Mouse (Mus musculus) cerebellum, adult 2 months (tissue): Measurements from ENCODE around the gene Pradc1. TPM values are rescaled to one million over a fixed set of nuclear protein-coding genes. Genes with fewer than 3 reads are reported as not detected.
"Not testable (repeated sequence)": the region's sequence is repeated elsewhere in the genome, so short reads cannot be mapped to it uniquely, and the experiment has no call there.

Source experiments
- DNase-seq, 2 experiments: peaks; one replicate each; pipeline ENCODE4 v3.0.0; 2021
- H3K27ac ChIP-seq: fragments of 200-500 bp; 2 replicates; pipeline ENCODE4 v1.5.1; 2012; ENCODE audit warnings: low read length, control low read depth, inconsistent platforms; ENCODE audit not compliant: insufficient read depth
- H3K27me3 ChIP-seq: fragments of 200-500 bp; 2 replicates; pipeline ENCODE4 v1.6.1; 2012; ENCODE audit warnings: inconsistent platforms, mild to moderate bottlenecking, low read length, moderate library complexity; ENCODE audit not compliant: control insufficient read depth, insufficient read depth
- H3K4me1 ChIP-seq: fragments of 200-500 bp; 2 replicates; pipeline ENCODE4 v1.6.1; 2011; ENCODE audit warnings: low read length; ENCODE audit not compliant: control insufficient read depth, insufficient read depth
- H3K4me3 ChIP-seq: fragments of 200-500 bp; replicated peaks from 2 replicates; pipeline ENCODE3; 2011; ENCODE audit warnings: mild to moderate bottlenecking, low read depth, low read length, control low read depth; ENCODE audit not compliant: insufficient read depth
- CTCF ChIP-seq: fragments of 200-500 bp; IDR thresholded peaks from 2 replicates; pipeline ENCODE4 v1.5.1; 2011; ENCODE audit warnings: low read depth, mild to moderate bottlenecking, control low read depth, low read length, moderate library complexity, borderline replicate concordance; ENCODE audit not compliant: insufficient read depth
- POLR2A ChIP-seq: fragments of 200-500 bp; IDR thresholded peaks from 2 replicates; pipeline ENCODE4 v1.6.1; 2011; ENCODE audit warnings: low read length, control low read depth, borderline replicate concordance; ENCODE audit not compliant: insufficient read depth
- WGBS: fragments of 180-500 bp; shearing (Covaris S2); methylation state at CpG from one replicate; pipeline ENCODE4 v1.1.7; 2018; 5-methylcytosine and 5-hydroxymethylcytosine counted together
- polyA plus RNA-seq: library from polyadenylated mRNA; depleted of rRNA; stranded (reverse); fragments of >200 nt; gene quantifications from 2 replicates; pipeline ENCODE4 v1.2.3, GENCODE M21; 2012

Pradc1 gene
- polyA plus RNA-seq, 1 experiment, result 21.2 TPM

DNA sequence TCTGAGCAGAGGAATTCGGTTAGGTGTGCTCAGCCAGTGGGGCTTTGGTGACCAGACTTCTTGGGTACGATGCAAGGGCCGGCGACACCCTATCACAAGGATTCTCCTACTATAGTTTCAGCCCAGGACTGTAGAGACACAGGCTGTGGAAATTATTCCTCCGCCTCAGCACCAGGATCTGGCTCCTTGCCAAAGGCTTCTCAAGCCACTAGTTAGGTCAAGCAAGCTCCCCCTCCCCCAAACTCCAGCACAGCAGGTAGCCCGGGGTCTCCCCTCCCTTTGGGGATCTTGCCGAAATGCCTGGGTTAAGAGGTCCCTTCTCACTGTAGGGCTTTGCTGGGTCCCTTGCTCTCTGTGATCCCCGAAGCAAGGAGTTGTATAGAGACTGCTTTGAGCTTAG is 20.2 kb upstream of the Pradc1 start:
- 54% methylated on average over 8 of the region's 8 CpGs for WGBS
- no peaks in the 10 kb centered on the region for H3K4me1 ChIP-seq
- TF ChIP-seq CTCF (no peak), POLR2A (no peak)
- DNase-seq, result no peak
- no peak overlapping the region for H3K4me3 ChIP-seq
- no peaks in the 10 kb centered on the region for H3K27me3 ChIP-seq
- H3K27ac ChIP-seq, result no peak overlapping the region

- Histone ChIP-seq H3K4me3 (no peak overlapping the region), H3K27ac (no peak overlapping the region), H3K4me1 (no peaks in the 10 kb centered on the region), H3K27me3 (no peaks in the 10 kb centered on the region)
- TF ChIP-seq CTCF, result no peak
- no peak for TF ChIP-seq POLR2A
- DNase-seq, result no peak
- 46% methylated on average over 5 of the region's 5 CpGs for WGBS
Observed at GRCm38 (mm10) chr6:85469660-85470430, 18.1 kb upstream of the Pradc1 start.

GRCm38 (mm10) chr6:85465381-85465780 is 13.6 kb upstream of the Pradc1 start:
- H3K4me3 ChIP-seq, result no peak overlapping the region
- H3K27me3 ChIP-seq, result no peaks in the 10 kb centered on the region
- H3K27ac ChIP-seq, result no peak overlapping the region
- no peak for TF ChIP-seq POLR2A
- peak; percentile 45; the same call in 1 of the 2 replicates for TF ChIP-seq CTCF
- peak in 1 of 2 experiments; percentile 31 for DNase-seq
- no peaks in the 10 kb centered on the region for H3K4me1 ChIP-seq

DNA sequence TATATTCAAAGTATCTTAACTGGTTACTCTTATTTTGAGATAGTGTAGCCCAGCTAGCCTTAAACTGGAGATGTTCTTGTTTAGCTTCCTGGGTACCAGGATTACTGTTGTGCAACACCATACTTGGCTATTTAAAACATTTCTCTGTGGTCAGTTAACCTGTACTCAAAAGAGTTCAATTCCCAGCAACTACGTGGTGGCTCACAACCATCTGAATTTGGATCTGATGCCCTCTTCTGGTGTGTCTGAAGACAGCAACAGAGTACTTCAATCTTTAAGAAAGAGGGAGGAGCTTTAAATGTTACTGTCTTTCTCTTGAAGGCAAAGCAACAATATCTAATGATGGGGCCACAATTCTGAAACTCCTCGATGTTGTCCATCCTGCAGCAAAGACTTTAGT is 7.9 kb upstream of the Pradc1 start:
- no peaks in the 10 kb centered on the region for H3K27me3 ChIP-seq
- DNase-seq, result no peak
- no peaks in the 10 kb centered on the region for H3K4me1 ChIP-seq
- H3K4me3 ChIP-seq, result no peak overlapping the region
- 87% methylated on average over 2 of the region's 2 CpGs for WGBS
- H3K27ac ChIP-seq, result no peak overlapping the region
- TF ChIP-seq POLR2A (no peak), CTCF (no peak)

DNA sequence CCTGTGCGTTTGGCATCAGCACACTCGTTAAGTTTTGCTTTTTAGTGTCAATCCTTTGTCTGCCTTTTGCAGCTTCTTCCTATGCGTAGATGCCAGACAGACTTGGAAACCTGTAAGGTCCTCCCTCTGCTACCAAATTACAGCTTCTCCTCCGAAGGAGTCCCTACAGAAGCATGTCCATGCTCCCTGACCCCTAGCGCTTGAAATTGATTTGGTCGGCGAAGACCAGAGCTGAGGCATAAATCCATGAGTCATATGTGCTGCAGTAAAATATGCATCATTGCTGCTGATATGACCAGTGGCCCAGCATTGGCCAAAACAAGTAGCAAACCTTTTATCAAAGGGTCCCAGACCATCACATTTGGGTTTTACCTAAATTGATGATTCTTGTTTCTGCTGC is 1.0 kb upstream of the Pradc1 start:
- H3K4me1 ChIP-seq, result 0 out of 2 replicates have a peak, but pooled peaks cover 2% of the 10 kb centered on the region
- TF ChIP-seq CTCF, result no peak
- no peak for TF ChIP-seq POLR2A
- 2% methylated on average over 7 of the region's 7 CpGs for WGBS

GRCm38 (mm10) chr6:85452411-85452665 is 568 bp upstream of the Pradc1 start:
- TF ChIP-seq POLR2A (no peak), CTCF (0 out of 2 replicates have a peak, but pooled peaks have one; percentile 1)
- Histone ChIP-seq H3K27me3 (no peaks in the 10 kb centered on the region), H3K27ac (peak overlapping the region; percentile 4; the same call in 1 of the 2 replicates), H3K4me3 (peak overlapping the region; percentile 80), H3K4me1 (0 out of 2 replicates have a peak, but pooled peaks cover 2% of the 10 kb centered on the region)
- under 1% methylated on average over 15 of the region's 15 CpGs for WGBS
- no peak for DNase-seq

More for the DNA sequence above, 1.0 kb upstream of the Pradc1 start:
- Histone ChIP-seq H3K27me3 (no peaks in the 10 kb centered on the region), H3K27ac (no peak overlapping the region), H3K4me3 (peak overlapping the region; percentile 80)
- no peak for DNase-seq

DNA sequence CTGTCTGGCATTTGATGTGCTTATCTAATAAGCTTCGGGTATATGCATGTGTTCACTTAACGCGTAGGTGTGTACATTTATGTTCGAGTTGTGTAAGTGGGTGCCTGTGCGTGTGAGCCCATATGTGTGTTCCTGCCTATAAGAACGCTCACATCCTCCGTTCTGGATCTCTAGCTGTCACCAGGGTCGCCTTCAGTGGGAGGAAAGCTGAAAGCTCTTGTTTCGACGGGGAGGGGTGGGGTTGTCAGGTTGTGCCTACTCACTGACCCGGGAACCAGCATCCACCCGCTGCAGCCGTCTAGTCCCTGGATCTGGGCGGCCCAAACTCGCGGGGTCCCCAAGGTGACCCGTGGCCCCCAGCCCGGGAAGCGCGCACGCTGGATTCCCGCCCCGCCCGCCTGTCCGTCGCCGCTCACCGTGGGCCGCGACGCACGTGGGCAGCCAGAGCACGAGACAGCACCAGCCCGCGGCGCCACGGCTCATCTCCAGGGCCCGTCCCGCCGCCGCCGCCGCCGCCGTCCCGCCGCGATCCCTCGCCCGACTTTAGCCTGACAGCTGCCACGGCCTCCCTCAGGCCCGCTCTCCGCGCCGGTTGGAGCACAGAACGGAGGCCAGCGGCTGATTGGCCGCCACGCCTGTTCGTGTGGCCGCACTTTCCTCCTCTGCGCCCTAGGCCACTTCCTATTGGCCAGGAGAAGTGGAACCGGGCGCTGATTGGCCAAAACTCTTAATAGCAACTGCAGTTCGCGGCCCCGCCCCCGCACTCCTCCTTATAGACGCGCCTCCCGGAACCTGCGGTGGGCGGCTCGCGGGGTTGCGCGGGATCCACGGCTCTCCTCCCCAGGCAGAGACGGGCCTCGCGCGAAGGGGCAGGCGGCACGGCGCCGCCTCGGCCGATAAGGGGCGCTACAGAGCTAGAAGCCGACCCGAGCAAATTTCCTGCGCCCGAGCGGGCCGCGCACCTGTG is 790 bp downstream of the Pradc1 start, which contains the start of gene Cct7:
TSS of gene Cct7 (plus strand) at position 818 of the 967 bp plus-strand sequence.
- WGBS, result 2% methylated on average over 93 of the region's 96 CpGs
- H3K27ac ChIP-seq, result peak within 1 kb of the TSS; percentile 16; the same call in 1 of the 2 replicates
- no peaks in the 10 kb centered on the region for H3K27me3 ChIP-seq
- H3K4me1 ChIP-seq, result peaks cover 5% of the 10 kb centered on the region; the same call in 1 of the 2 replicates
- peak; percentile 97 to 99 for DNase-seq
- peak within 1 kb of the TSS; percentile 80 for H3K4me3 ChIP-seq
- no peak for TF ChIP-seq POLR2A
- TF ChIP-seq CTCF, result 0 out of 2 replicates have a peak, but pooled peaks have one; percentile 28

DNA sequence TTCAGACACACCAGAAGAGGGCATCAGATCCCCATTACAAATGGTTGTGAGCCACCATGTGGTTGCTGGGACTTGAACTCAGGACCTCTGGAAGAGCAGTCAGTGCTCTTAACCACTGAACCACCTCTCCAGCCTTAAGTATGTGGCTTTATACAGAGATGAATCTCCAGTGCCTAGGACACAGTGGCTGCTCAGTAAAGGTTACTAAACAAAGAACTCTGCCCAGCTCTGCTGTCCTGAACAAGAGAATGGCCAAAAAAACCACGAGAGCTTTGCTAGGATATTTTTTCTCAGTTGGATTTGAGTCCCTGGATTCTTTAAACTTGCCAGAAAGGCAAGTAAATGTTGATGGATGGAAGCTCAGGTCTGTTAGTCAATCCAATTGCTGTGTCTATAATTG is 1.6 kb downstream of the Pradc1 start:
- DNase-seq, H3K27ac ChIP-seq: not testable (repeated sequence)

More for the DNA sequence above, 1.6 kb downstream of the Pradc1 start:
- not testable (repeated sequence) for H3K27me3 ChIP-seq, H3K4me1 ChIP-seq, H3K4me3 ChIP-seq
- 59% methylated on average over 1 of the region's 1 CpGs for WGBS
